Mouse (Mus musculus) thymus, postnatal 4 days (tissue): Measurements from ENCODE around the gene Erich4.
A peak's percentile ranks its signal among the peaks of the same experiment; 100 is the strongest.

Experiments
- DNase-seq: peaks from one replicate; pipeline ENCODE4 v3.0.0; 2021

The Erich4 gene

DNA sequence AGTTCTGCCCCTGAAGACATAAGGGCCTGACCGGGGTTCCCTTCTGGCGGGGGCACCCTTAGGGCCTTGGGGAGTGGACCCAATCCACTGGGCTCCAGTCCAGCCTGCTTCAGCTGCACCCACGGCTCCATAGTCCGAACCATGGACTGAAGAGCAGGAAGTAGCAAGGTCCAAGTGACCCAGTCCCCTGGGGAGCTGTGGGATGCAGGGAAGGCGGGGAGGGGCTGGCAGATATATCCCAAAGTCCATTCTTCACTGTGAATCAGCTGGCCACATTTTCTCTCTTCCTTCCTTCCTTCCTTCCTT, at the start of gene Erich4:
Gene Erich4 (minus strand): TSS at position 187 of the 306 bp plus-strand sequence.
- DNase-seq = no peak

DNA sequence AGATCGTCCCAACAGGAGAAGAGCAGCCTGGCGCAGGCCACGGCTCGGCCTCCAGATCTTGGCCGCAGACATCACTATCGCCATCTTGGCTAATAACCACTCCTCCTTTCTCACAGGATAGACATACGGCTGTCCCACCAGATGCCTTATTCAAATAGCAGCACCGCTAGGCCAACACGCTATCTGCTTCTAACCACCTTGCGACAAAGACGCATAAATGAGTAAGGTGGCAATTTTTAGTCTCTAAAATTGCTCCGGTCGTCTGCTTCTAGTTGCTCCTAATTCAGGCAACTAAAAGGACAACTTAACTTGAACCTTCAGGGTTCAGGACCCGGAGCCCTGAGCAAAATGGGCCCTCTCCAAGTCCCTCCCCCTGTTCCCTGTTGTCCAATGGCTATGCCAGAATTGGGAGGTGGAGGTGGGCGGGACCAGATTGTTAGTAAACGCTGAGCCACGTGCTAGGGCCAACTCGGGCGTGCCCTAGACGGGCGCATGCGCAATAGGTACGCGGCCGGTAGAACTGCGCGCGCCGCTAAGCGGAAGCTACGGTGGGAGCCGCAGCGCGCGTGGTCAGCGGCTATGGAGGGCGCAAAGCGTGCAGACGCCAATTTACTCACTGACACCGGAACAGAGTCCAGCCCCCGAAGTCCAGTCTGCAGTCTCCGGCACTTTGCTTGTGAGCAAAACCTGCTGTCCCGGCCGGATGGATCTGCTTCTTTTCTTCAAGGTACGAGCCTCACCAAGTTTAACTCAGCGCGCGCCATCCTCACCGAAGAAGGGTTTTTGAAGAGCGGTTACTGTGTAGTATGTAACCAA, 43.2 kb upstream of the Erich4 start, which contains the start of the genes Bckdha and Exosc5:
Gene Bckdha (minus strand): TSS at position 325 of the 816 bp plus-strand sequence.
Gene Exosc5 (plus strand): TSS at position 508 of the 816 bp plus-strand sequence.
- peak; percentile 98 for DNase-seq

DNA sequence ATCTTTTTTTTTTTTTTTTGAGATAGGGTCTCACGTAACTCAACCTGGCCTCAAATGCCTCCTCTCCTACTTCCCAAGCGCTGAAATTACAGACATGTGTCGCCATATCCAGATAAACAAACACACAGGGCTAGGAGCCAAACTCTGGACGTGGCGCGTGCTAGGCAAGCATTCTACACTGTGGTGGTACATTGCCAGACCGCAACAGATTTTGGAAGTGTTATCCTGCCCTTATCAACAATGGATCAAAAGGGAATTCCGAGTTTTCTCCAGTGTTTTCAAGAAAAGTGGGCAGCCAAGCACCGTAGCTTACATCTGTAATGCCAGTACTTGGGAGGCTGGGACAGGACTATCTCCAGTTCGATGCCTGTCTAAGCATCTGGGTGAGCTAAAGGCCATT, 42.1 kb upstream of the Erich4 start:
- no peak for DNase-seq

DNA sequence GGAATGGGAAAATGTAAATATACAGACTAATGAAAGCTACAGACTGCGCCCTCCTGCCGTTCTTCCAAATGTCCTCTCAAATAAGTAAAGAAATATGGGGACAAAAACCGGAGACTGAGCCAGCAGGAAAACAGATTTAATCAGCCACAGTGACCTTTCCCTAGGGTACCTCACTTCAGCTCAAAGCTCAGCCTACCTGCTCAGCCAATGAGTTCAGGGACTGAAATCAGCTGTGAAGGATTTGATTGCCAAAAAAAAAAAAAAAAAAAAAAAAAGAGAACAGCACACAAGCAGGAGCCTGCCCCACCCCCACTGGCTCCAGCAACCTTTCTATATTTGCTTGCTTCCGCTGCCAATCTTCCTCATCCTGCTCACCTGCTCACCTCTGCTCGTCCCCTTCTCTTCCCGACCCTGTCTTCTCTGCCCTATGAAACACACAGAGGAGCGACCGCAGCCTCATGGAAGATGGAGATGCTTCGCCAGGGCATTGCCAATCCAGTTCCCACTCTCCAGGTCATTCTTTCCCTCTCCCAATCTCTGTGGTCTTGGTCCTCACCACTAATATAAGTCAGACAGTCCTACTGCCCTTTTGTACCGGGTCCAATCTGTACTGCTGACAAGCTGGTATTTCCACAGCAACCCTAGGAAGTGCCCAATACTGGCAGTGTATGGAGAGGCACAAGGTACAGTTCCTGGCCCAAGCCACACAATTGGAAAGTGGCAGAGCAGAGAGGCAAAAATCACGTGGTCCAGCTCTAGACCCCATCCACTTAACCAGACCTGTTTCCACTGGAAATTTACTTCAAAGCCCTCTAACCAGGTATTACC, 40.1 kb upstream of the Erich4 start:
- DNase-seq = no peak

DNA sequence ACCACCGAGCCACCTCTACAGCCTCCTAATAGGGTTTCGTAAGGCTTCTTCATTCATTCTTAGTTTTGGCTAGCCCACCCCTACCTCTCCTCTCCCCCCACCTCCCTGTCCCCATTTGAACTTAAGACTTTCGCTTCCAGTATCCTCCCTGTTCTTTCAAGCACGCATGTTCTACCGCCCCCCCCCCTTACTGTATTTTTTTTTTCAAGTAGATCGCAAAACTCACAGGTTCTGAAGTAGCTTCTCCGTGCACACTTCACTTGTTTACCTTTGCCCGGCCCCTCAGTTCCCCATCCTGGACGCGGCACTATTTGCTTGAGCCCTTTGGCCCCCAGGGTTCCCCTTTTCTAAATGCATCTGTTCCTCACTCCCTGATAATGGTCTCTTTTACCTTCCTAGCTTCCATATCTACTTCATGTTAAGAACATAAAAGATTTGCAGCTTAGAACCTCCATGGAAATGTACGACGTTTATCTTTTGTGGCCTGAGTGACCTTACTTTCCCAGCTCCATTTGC, 36.6 kb upstream of the Erich4 start:
- DNase-seq = no peak

DNA sequence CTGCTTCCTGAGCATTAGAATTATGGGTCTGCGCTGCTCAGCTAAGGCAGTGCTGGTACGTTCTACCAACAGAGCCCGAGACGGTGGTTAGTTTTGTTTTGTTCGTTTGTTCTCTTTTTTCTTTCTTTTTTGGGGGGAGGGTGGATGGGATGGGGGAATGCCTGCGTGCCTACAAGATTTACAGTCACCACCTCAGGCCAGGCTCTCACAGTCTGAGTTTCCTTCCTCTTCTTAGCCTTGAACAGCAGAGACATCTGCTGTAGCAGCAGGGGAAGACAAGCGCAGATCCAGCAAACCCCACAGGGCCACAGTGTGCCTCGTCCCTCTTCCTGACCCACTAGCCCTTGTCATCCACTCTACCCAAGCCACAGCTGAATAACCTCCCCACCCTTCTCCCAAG, 35.6 kb upstream of the Erich4 start:
- DNase-seq = peak; percentile 56

DNA sequence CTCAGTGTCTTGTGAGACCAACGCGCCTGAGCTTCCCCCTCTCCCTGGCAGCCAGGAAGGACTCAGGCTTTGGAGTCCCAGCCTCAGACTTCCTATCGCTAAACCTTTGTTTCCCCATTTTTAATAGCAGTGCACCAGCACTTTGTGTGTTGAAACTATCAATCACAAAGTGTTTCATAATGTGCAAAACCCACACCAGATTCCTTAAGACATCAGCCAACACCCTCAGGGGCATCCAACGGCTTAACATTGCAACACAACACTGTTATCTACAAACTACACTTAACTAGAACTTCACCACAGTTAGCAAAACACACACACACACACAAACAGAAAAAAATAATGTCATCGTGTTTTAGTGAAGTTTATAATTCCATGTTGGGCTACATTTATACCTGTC, 34.1 kb upstream of the Erich4 start:
- DNase-seq = no peak

DNA sequence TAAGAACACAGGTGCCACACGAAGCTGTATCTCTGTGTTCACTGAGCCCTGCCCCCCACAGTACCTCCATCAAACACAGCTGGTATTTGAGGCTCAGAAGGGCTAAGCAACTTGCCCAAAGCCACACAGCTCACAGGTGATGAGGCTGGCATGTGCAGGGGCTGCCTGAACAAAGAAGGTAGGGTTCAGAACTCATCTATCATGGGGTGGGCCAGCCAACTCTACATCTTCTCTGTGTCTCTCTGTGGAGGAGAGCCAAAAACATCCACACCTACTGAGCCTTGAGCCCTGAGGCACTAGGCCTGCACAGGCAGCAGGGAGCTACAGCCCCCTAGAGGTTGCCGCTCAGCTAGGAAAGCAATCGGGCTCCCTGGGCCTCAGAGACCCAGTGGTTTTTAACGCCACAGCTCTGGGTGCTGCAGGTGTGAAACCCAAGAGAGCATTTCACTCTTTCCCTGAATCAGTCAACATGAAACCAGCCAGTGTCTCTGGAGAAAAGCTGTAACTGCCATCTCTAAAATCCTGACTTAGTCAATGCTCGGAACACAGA, 32.0 kb upstream of the Erich4 start:
- DNase-seq = peak; percentile 83

DNA sequence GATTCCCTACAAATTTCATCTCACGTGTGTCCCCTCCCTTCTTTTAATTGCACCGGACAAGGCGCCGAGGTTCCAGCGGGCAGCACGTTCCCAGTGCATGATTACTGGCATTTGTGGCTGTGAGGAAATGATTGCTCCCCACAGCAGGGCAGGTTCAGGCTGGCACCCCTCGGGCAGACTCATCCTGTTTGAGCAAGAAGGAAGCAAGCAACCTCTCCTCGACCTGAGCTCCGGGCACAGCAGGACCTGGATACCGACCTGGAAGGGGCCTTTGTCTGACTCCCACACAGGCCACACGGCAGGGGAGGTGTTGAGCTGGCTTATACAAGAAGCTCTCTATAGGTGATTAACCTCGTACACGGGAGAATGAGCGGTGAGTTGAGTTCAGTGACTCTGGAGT, 29.4 kb upstream of the Erich4 start:
- DNase-seq = peak; percentile 58

DNA sequence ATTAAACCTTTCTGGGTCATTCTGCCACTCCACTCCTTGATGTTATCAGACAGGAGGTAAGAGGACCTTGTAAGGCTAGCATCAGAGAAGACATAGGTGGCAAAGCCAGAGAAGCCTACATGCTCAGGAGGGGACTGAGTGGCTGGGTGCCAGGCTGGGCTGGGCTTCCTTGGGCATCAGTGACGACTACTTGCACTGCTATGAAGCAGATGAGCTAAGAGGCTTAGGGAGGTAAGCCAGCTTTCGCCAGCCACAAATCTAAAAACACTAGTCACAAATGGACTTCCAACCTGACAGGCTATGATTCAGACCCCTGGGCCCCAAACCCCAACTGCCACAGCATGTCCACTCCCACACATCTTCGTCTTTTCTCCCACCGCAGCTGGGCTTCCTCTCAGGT, 28.9 kb upstream of the Erich4 start:
- DNase-seq = peak; percentile 32

DNA sequence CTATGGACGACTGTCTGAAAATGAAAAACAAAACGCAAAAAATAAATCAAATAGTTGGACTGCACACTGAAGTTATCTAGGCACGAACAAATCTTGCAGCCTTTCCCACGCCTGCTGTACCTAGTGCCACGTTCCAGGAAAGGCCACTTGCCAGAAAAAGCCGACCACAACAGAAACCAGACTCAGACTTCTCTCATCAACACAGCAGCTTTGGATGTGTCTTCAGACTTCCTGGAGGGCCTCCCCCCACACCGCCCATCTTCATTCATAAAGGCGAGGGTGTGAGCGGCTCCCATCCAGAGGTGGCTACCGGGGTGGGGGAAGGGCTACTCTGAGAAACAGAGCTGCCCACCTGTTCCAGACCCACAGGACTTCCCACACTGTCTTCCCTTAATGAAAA, 28.4 kb upstream of the Erich4 start:
- peak; percentile 53 for DNase-seq

DNA sequence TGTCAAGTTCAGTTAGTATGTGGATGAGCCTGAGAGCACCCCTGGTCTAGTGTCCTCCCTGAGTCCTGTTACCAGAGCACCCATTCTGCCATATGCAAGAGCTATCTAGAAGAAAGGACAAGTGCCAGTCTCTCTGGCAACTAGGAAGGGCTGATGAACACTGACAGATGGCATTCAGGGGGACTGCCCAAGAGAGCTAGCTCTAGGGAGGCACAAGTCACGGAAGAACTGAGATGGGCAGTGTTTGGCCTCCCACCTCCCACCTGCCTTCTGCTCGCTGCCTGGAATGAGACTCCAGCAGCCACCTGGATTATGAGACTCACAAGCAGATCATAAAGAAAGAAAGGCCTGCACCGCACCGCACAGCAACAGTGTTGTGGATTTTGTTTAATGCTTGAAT, 24.1 kb upstream of the Erich4 start:
- DNase-seq = no peak

DNA sequence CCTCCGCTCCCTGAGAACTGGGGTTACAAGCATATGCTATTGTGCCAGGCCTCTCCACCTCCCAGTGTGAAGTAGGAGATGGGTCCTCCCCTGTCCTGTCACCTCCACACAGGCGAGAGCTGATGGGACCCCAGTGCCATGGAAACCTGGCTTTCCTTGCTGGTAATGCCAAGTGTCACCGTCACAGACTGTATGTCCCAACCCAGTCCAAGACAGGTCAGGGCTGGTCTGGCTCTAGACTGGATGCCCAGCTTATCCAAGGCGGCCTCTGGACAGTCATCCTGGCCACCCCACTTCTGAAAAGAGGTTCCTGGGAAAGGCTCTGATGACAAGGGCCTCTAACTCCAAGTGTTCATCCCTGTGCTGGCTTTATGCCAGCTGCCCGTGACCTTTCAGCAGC, 21.4 kb upstream of the Erich4 start:
- DNase-seq = no peak

DNA sequence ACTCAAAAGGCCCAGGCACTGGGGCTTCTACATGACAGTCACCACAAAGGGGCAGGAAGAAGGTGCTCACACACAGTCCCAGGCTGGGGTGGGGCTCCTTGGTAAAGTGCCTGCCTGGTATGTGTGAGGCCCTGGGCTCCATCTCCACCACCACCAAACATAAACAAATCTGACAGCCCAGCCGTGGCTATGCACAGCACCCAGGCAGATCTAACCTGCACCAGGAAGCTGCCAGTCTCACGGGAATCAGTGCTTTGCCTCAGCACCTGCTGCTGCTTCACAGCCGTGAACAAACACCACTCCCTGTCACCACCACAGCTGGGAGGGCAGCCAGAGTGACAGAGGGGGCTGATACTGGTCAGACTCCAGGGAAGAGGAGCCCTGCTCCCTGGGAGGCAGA, 20.7 kb upstream of the Erich4 start:
- DNase-seq = peak; percentile 64

DNA sequence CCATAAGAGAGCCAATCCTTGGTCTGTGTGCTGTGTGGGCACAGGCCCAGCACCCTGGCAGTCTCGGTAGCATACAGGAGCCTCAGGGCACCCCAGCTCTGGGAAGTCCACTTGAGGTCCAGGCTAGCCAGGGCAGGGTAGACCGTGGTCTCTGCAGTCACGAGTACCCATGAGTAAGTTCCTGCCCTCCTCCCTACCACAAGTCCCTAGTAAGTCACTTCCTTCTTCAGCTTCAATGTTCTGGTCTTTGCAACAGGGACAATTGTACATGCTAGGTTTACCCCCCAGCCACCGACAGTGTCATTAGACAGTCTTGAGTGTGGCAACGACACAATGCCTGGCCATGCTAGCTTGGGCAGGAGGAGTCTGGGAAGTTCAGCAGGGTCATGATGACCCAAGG, 17.0 kb upstream of the Erich4 start:
- DNase-seq = no peak

DNA sequence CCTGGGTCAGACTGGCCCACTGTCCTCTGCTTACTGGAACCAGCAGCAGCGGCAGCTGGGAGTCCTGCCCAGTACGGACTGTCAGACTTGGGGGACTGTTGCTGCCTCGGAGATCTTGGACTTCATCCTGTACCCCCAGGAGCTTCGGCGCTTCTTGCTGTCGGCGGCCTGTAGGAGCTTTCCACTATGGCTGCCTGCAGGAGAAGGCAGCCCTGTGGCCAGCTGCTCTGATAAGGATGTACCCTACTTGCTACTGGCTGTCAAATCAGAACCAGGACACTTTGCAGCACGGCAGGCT, 12.6 kb upstream of the Erich4 start:
- DNase-seq = no peak

DNA sequence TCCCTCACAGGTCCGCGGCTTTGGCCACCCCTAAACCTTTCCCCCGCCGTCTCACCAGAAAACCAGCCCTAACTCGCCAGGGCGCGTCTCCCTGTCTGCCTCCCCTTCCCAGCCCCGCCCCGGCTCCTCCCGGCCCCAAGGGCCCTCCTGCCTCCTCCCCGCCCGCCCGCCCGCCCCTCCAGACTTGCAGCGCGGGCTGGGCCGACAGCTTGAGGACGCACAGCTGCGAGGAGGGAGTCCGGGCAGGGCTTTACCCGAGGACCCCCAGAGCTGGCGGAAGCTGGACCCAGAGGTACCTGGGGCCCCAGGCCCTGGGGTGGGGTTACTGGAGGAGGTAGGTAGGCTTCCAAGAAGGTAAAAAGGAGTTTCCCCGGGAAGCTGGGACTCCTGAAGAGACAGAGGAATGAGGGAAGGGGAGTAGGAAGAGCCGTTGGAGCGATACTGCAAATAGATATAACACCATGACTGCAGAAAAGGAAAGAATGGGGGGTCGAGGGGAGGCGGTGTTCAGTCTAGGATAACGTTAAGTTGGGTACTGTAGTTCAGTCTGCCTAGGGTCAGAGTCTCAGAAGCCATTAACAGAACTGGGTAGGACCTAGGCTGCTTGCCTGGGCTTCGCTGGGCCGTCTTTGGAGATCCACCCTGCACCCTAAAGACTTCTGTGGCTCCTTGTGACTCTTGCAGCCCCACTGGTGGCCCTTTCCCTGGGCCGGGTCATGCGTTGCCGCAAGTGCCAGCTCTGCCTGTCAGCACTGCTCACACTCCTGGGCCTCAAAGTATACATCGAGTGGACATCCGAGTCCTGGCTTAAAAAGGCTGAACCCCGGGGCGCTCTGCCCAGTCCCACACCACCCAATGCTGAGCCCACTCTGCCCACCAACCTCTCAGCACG, 12.0 kb upstream of the Erich4 start:
- peak; percentile 82 for DNase-seq

DNA sequence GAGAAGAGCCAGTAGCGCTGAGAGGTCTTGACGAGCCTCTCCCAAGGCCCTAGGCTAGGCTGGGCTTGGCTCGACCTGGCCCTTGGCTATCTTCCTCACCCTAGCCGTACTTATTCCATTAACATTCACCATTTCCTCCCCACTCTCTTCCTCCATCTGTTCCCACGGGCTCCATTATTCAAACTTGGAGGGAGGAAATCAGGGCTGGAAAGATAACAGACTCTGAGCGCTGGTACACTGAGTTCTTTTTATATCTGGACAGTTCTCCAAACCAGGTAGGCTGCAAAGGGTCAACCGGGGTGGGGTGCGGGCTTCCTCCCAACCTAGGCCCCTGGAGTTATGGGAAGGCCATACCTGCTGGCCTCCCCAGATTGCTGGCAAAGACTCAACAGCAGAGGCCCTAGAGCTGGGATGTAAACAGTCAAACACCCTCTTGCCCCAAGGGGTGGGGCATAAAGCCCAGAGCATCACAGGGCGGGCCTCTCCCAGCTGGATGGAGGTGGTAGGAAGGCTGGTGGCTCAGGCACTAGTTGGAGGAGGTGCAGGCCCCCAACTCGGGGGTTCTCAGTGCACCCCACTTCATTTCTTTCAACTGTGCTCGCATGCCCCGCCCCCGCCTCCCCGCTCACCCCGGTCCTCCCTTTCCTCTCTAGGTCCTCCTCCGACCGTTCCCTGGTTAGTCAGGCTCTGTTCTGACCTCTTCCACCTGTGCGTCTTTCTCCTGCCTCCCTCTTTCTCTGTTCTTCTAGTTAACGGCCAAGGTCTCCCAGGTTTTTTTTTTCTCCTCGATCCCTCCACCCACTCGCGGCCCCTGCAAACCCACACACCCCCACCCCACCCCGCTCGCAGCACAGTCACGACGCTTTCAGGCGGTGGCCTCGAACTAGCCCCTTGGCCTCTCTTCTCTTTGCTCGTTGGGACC, 11.1 kb upstream of the Erich4 start, which contains the start of gene B3gnt8:
Gene B3gnt8 (plus strand): TSS at position 146 of the 922 bp plus-strand sequence.
- DNase-seq = peak; percentile 76

DNA sequence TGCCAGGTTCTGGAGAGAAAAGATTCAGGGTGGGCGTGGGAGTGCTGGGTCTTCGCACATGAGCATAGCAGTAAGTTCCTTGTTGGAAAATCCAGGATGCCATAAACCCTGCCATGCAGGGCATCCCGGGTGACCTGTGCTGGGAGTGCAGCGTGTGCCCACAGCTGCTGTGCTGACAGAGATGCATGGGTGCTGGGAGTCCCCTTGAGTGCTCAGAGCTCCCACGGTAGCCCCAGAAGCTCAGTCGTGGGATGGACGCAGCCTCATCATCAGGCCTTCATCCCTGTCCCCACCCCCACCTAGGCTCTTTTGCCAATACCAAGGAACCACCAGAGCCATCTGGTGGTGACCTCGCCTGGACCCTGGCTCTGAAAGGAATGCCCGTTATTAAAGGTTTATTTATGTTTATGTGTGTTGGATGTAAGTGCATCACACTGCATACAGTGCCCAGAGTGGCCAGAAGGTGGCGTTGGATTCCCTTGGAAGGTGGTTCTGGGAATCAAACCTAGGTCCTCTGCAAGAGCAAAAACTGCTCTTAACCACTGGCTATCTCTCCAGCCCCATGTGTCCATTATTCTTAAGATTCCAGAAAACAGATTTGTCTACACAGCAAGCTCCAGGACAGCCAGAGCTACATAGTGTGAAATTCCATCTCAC, 10.0 kb upstream of the Erich4 start:
- DNase-seq = peak; percentile 86

DNA sequence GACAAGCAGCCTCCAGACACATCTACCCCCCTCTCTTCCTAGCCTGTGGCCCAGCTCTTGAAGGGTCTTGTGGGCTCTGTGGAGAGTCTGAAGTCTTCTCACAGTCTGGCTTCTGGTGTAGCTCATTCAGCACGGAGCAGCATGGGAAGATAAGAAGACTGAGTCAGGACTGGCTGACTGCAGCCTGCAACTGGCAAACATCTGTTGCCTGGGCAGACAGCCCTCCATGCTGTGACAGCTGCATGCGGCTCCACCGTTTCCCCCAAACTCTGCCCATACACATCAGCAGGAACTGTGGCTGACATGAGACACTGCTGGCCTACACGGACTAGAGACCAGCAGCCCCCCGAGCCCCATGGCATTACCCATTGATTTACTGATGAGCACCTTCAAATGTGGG, 9.2 kb upstream of the Erich4 start:
- peak; percentile 15 for DNase-seq

DNA sequence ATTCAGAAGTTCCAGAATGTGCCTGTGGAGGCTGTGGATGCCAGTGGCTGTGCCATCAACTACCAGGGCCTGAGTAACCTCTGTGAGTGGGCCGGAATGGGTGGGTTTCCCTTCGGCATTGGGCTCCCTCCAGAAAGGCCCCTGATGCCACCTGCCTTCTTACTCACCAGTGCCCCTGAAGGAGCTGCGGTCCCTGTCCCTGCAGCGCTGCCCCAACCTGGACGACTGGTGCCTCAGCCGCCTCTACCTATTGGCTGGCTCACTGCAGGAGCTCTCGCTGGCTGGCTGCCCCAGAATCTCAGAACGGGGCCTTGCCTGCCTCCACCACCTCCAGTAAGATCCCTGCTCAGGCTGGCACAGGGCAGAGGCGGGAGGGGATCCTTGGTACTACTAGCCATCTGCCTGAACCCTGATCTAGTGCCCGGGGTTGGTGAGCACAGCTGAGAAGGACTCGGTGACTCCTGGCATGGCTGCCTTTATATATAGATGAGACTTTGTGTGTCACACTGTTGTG, 8.2 kb upstream of the Erich4 start:
- no peak for DNase-seq
